Mouse (Mus musculus) urinary bladder, postnatal 36 days (tissue): ENCODE results near the gene Grhl1.
"Not testable (repeated sequence)": the region's sequence is repeated elsewhere in the genome, so short reads cannot be mapped to it uniquely, and the experiment has no call there.

Experiments
- DNase-seq, 2 experiments: peaks; one replicate each; pipeline ENCODE4 v3.0.0; 2022; ENCODE audit warnings: low spot score in 2 of 2, mixed read lengths in 1 of 2

Gene Grhl1

GRCm38 (mm10) chr12:24590371-24590770 is 18.3 kb downstream of the Grhl1 start:
- no peak for DNase-seq

DNA sequence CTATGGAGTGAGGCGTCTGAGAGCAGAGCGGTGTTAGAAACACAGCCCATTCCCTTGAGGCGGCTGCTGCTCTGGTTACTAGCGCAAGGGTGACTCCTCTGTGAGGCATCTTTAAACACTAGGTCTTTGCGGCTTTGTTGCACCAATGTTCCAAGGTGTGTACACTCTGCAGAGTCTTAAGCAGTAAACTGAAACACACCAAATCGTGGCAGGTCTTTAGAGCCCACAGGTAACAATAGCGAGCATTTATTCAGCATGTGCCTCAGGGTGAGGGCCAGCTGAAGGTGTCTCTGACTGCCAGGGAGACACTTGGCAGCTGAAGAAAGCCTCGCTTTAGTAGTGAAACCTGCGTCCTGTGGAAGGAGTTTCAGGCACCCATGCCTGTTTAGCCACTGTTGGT is 20.0 kb downstream of the Grhl1 start:
- peak in 1 of 2 experiments; percentile 36 for DNase-seq

- peak; percentile 77 to 89 for DNase-seq
Measured at GRCm38 (mm10) chr12:24592956-24593672, 21.0 kb downstream of the Grhl1 start.

DNA sequence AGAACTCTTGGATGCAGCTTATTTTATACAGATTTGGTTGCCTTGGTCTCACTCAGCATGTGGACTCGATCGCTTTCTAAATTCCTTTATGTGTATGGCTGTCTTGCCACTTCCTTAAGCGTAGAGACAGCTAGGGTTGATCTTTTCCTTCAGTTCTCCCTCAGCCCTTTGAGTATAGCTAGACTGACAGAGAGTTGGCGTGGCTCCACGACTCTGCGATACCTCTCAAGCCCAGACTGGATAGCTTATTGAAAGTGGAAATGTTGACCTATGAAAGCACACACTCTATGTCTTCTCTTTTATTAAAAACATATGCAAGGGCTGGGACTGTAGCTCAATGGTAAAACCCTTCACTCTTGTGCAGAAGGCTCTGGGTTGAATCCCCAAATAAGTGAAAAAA is 25.3 kb downstream of the Grhl1 start:
- no peak for DNase-seq

DNA sequence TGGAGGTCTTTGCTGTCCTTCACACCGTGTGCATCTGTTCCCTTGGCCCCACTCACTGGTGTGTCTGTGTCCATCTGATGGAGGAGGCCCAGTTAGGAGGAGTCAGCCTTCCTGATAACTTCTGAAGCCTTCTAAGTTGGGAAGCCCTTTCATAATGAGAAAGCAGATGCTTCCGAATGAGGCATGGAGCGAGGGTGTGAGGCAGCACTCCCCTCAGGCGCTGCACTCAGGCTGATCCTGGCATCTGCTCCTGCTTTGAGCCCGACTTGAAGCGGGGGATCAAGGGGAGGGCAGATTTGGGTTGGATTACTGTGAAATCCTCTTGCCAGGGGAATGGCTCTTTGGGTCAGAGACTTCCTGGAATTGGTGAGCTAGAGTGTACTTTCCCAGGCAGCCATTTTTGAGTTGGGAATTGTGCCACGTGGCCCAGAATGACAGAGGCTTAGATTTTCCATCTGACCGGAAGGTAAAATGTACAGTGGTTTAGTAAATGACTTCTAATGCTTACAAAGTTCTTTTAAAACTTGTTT is 27.3 kb downstream of the Grhl1 start:
- no peak for DNase-seq

GRCm38 (mm10) chr12:24600074-24600473 is 28.0 kb downstream of the Grhl1 start:
- peak; percentile 19 for DNase-seq

- peak; percentile 75 to 80 for DNase-seq
Measured at GRCm38 (mm10) chr12:24600806-24601205, 28.7 kb downstream of the Grhl1 start.

- DNase-seq = peak; percentile 46 to 66
Measured at GRCm38 (mm10) chr12:24603266-24603665, 31.2 kb downstream of the Grhl1 start.

GRCm38 (mm10) chr12:24606166-24606565 is 34.1 kb downstream of the Grhl1 start:
- no peak for DNase-seq

GRCm38 (mm10) chr12:24612591-24612990 is 40.5 kb downstream of the Grhl1 start:
- no peak for DNase-seq

GRCm38 (mm10) chr12:24614452-24615075 is 42.5 kb downstream of the Grhl1 start:
- no peak for DNase-seq

GRCm38 (mm10) chr12:24615140-24615539 is 43.1 kb downstream of the Grhl1 start:
- DNase-seq = no peak

- no peak for DNase-seq
Measured at GRCm38 (mm10) chr12:24619436-24619835, 47.4 kb downstream of the Grhl1 start.

DNA sequence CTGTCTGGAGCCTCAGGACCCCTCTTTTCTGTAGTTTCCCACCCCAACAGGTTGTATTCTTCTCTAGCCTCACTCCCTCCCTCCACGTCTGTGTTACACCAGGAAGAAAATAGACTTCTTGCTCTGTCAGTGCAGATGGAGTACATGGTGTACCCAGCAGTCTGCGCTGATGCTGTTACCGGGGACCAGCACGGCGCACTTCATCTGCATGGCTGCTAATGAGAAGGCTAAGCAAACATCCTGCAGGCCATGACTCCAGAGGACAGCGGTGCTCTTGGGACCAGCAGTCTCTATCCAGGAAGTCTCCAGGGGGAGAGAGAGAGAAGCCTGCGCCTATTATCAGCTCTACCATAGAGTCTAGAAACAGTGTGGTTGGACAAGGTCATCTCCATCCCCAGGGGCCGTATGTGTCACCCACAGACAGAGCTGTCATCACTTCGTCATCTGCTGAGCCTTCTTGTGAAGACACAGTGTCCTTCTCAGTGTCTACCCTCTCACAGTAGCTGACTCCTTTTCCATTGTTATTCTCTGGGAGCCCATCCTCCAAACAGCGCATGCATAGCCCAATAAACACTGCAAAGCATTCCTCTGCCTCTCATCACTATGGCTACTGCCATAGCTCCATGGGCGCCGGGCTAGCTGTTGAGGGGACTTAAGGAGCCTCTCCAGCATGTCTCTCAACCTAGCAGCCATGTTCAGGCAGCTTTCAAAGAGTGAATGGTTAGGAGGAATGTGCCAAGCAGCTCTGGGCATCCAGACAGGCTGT is 51.6 kb downstream of the Grhl1 start:
- no peak for DNase-seq

GRCm38 (mm10) chr12:24626401-24626800 is 54.3 kb downstream of the Grhl1 start:
- DNase-seq = no peak

DNA sequence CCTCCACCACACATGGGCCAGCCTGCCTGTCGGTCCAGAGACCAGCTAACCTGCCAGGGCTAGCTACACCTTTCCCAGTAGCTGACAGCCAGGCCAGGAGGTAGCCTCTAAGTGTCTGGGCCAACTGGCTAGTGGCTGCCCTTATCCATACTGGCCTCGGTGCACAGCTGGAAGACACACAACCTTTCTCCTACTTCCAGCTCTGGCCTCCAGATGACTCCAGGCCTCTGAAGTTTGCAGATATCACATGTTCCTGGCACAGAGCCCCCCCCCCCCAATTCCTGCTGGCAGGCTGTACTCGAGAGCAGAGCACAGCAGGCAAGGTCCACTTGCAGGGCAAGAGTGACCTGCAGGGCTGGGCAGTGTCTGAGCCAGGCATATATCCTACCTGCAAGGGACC is 55.1 kb downstream of the Grhl1 start:
- DNase-seq = no peak

GRCm38 (mm10) chr12:24630220-24630619 is 58.1 kb downstream of the Grhl1 start:
- DNase-seq = peak; percentile 39 to 46

- DNase-seq = no peak
Measured at GRCm38 (mm10) chr12:24632404-24632803, 60.3 kb downstream of the Grhl1 start.

DNA sequence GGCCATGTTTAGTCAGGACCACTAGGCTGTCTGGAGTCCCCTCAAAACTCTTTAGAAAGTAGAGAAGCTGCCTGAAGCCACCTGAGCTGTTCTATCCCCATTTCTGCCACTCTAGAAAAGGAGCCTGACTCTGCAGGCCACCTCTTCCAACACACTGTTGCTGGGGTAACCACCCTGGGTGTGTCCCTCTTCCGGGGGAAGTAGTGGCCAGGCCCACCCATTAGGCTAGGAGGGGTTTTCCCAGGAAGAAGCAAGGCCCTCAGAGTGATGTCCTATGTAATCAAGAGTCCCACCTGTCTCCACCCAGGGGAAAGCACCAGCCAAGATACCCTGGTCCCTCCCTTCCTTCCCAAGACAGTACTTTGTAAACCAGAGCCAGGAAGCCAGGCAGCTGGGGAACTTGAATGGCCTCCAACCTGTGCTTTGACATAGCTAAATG is 61.7 kb downstream of the Grhl1 start:
- DNase-seq = peak in 1 of 2 experiments; percentile 23

DNA sequence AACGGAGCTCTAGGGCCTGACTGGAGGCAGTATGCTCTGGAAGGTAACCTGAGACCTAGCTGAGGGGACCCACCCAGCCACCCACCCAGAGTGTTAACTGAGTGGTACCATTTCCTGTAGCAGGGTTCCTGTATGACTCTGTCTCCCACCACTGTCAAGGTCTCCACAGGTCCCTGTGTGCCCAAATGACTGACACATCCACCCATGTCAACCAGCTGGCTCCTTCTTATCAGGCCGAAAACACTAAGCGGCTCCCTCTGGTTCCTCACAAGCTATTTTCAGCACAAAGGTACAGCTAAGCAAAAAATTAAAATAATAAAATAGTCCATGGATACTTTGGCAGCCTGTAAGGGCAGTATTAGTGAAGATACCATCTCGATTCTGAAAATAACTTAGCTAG is 62.1 kb downstream of the Grhl1 start:
- DNase-seq = no peak

DNA sequence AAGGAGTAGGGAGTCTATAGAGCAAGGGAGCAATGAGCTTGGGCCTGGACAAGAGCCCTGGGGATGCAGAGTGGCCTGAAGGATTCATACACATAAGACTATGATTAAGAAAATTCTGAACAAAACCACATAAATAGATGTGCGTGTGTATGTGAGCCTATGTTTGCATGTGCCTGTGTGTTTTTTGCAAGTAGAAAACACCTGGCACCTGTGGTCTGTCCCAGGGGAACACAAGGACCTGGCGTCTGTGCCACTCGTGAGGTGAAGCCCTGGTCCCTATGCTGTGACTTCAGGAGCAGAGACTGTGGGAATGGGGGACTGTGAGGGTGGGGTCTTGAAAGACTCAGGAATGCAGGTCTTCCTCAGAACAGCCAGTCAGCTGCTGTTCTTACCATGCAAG is 62.6 kb downstream of the Grhl1 start:
- DNase-seq = no peak

DNA sequence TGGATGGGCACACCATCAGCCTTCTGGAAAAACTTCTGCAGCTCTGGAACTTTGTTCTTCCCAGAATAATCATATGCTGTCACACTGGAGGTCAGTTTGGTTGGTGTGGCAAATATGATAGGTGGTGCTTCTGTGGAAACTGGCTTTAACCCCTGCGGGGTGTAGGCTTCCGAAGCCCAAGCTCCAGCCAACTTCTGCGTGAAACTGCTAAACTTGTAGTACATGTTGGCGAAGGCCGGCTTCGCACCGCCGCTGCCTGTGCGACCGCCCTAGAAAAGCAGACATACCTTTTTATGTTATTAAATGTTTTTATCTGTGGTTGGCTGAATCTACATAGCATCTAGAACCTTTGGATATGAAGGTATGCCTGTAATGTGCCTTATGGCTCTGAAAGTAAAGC is 66.7 kb downstream of the Grhl1 start:
- not testable (repeated sequence) for DNase-seq
